Mouse (Mus musculus) MEL (cell line): ENCODE measurements around the gene Gm20388.

Source experiments
- CTCF ChIP-seq, 3 experiments: IDR thresholded peaks in 2 of 3; conservative IDR thresholded peaks in 1 of 3; 2 replicates each; pipeline ENCODE4 v1.5.1; 2011 to 2012; ENCODE audit warnings: low read length in 3 of 3, low read depth in 2 of 3, mild to moderate bottlenecking in 2 of 3, improper control_type of control experiment in 1 of 3, inconsistent platforms in 1 of 3, mixed read lengths in 1 of 3, moderate library complexity in 1 of 3; ENCODE audit not compliant: control insufficient read depth in 1 of 3, insufficient read depth in 1 of 3, poor library complexity in 1 of 3, severe bottlenecking in 1 of 3
- EP300 ChIP-seq, 2 experiments: IDR thresholded peaks; 2 replicates each; pipeline ENCODE4 v1.6.1; 2011; ENCODE audit warnings: improper control_type of control experiment in 2 of 2, low read length in 2 of 2, low read depth in 1 of 2, mild to moderate bottlenecking in 1 of 2
- MAFK ChIP-seq: IDR thresholded peaks from 2 replicates; pipeline ENCODE4 v1.6.1; 2011; ENCODE audit warnings: low read depth, mild to moderate bottlenecking, low read length, improper control_type of control experiment, borderline replicate concordance
- POLR2A ChIP-seq, 2 experiments: IDR thresholded peaks; 2 replicates each; pipeline ENCODE4 v1.6.1; 2011 to 2012; ENCODE audit warnings: low read length in 2 of 2, mild to moderate bottlenecking in 2 of 2, control low read depth in 1 of 2, improper control_type of control experiment in 1 of 2, low read depth in 1 of 2, moderate library complexity in 1 of 2; ENCODE audit not compliant: control insufficient read depth in 1 of 2, insufficient read depth in 1 of 2, poor library complexity in 1 of 2
- USF2 ChIP-seq, 2 experiments: IDR thresholded peaks; 2 replicates each; pipeline ENCODE4 v1.6.1; 2011 to 2012; ENCODE audit warnings: improper control_type of control experiment in 2 of 2, low read length in 2 of 2, borderline replicate concordance in 1 of 2, inconsistent platforms in 1 of 2, low read depth in 1 of 2, mild to moderate bottlenecking in 1 of 2; ENCODE audit not compliant: insufficient read depth in 1 of 2
- ZKSCAN1 ChIP-seq: IDR thresholded peaks from 2 replicates; pipeline ENCODE4 v1.6.1; 2012; ENCODE audit warnings: low read depth, mild to moderate bottlenecking, inconsistent platforms, low read length, improper control_type of control experiment, moderate library complexity

DNA sequence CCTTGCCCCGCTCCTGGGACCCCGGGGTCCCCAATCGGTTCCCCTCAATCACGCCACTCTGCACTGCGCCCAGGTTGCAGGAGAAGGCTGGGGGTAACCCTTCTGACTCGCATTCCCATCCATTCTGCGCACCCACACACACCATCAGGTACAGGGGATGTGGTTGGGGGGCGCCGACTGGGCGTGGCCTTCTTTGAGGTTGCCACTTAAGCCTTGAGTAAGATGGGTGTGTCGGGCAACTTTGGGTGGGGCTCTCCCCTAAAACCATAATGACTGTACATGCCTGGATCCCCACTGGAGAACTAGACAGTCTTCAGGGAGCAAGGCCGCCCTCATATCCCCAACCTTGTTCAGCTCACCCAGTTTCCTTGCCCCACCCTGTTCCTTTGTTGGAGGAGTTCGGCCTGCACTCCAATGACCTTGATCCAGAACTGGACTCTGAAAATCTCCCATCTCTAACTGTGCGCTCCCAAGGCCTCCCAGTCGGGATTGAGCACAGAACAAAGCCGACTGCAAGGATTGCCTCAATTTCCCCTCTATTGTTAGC is 3501.2 kb downstream of the Gm20388 start:
- TF ChIP-seq POLR2A (IDR thresholded peaks at IDR 0.05; ENCODE audit: control insufficient read depth in 1 of 2, insufficient read depth in 1 of 2, low read depth in 1 of 2, low read length in 2 of 2, poor library complexity in 1 of 2) = no peak
- TF ChIP-seq ZKSCAN1 = no peak
- TF ChIP-seq MAFK = no peak
- no peak for TF ChIP-seq CTCF (IDR thresholded peaks at IDR 0.05 in 2 of 3, conservative IDR thresholded peaks at IDR 0.05 in 1 of 3; ENCODE audit: control insufficient read depth in 1 of 3, insufficient read depth in 1 of 3, low read depth in 2 of 3, low read length in 3 of 3, poor library complexity in 1 of 3, severe bottlenecking in 1 of 3)
- no peak for TF ChIP-seq EP300 (IDR thresholded peaks at IDR 0.05; ENCODE audit: low read depth in 1 of 2, low read length in 2 of 2)
- no peak for TF ChIP-seq USF2 (IDR thresholded peaks at IDR 0.05; ENCODE audit: borderline replicate concordance in 1 of 2, insufficient read depth in 1 of 2, low read depth in 1 of 2, low read length in 2 of 2)
